Mouse (Mus musculus): ENCODE data around the gene Ppp1r11.

DNA sequence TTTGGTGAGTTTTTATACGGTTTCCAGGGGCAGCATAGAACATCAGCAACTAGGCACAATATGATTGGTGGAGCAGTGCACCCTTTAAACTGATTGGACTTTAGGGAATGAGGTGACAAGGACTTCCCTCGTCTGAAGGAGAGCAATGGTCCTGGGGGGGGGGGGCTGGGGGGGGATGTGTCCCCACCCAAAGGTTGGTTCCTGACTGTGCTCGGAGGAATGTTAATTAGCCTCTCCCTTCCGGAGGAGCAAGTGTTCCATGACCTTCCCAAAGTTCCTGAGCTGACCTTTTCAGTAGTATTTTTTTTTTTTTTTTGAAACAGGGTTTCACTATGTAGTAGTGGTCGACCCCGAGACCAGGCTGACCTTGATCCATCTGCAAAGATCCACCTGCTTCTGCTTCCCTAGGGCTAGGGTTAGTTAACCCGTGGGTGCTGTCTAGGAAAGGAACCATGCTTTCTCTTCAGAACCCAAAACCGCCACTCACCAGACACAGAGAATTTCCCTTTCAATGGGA, 21.8 kb upstream of the Ppp1r11 start:
- no peak for TF ChIP-seq CTCF (IDR thresholded peaks at IDR 0.05)
- no peak for TF ChIP-seq EP300 (IDR thresholded peaks at IDR 0.05)
